Mouse (Mus musculus) lung, adult 2 months (tissue): ENCODE data around the gene Ttc9c.

ENCODE experiments used
- CTCF ChIP-seq: fragments of 200-500 bp; IDR thresholded peaks from 2 replicates; pipeline ENCODE4 v1.5.1; 2011; ENCODE audit warnings: mild to moderate bottlenecking, low read length, control low read depth; ENCODE audit not compliant: insufficient read depth
- POLR2A ChIP-seq: fragments of 200-500 bp; IDR thresholded peaks from 2 replicates; pipeline ENCODE4 v1.6.1; 2011; ENCODE audit warnings: low read depth, mild to moderate bottlenecking, control low read depth, low read length, borderline replicate concordance; ENCODE audit errors: extremely low read depth

DNA sequence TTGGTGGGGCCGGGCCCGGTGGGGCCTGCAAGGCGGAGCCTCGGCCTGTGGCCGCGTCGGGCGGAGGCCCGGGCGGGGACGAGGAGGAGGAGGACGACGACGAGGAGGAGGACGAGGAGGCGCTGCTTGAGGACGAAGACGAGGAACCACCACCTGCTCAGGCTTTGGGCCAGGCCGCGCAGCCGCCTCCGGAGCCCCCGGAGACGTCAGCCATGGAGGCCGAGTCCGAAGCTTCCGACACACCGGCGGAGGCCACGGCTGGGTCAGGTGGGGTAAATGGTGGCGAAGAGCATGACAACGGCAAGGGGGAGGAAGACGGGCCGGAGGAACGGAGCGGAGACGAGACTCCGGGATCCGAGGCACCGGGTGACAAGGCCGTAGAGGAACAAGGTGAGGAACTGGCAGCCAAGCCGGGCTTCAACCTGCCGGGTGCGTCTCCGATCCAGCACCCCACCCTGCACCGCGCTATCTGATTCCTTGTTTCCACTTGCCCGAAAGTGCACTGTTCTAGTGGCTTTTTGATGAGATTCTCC lies 1.4 kb upstream of the Ttc9c start:
- TF ChIP-seq CTCF (no peak), POLR2A (no peak)
